Mouse (Mus musculus) right cerebral cortex, postnatal 14 days (tissue): ENCODE results near the gene Gtf2a1l.

Source experiments
- DNase-seq: peaks from one replicate; pipeline ENCODE4 v3.0.0; 2022

Gene Gtf2a1l

GRCm38 (mm10) chr17:88668452-88668851 is at the start of gene Gtf2a1l:
Gene Gtf2a1l, plus strand, starts transcription at chr17:88668660.
- peak; percentile 48 for DNase-seq

GRCm38 (mm10) chr17:88620935-88621334 is 47.5 kb upstream of the Gtf2a1l start:
- no peak for DNase-seq

DNA sequence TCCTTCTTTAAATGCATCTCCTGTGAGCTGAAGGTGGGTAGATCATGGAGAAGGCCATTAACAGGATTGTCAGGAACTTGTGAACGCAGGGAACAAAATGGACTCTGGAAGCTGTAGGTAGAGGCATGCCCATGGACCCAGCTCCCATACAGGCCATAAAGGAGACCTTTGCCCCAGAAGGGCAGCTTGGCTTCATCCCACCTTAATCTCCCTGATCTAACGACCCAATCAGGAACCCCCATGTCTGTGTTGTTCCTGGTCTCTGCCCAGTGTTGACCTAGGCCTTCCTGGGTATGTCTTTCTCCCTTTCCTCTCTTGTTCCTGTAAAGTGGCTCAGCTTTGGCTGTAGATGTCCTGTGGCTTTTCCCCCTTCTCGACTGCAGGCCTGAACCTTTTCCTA is 47.1 kb upstream of the Gtf2a1l start:
- DNase-seq = no peak

DNA sequence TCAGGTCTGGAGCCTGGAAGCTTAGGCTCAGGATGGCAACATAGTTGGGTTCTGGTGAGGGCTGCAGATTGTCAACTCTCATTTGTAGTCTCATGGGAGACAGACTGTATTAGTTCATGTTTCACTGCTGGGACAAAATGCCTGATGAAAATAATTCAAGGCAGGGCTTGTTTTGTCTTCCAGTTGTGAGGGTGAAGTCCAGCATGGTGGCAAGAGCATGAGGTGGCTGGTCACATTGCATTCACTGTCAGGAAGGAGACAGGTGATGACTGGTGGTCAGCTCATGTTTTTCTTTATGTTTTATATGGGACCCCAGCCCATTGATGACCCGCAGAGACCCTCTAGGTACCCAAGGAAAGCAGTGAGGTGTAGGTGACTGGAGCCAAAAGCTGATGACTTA is 45.7 kb upstream of the Gtf2a1l start:
- DNase-seq = no peak

GRCm38 (mm10) chr17:88624386-88624785 is 44.1 kb upstream of the Gtf2a1l start:
- DNase-seq = no peak

DNA sequence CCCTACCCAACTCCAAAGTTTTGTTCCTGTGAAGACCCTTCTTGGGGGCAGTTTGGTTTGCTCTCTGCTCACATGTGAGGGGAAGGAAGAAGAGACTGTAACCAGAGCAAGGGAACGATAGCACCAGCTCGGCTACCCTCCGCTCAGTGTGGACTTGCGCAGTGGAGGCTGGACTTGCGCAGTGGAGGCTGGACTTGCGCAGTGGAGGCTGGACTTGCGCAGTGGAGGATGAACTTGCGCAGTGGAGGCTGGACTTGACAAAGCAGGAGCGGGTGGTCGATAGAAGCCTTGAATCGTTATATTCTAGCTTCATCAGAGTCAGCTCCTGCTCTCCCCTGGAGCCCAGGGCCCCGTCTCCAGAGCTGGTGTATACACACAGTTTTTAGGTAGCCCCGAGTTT is 43.1 kb upstream of the Gtf2a1l start:
- no peak for DNase-seq

DNA sequence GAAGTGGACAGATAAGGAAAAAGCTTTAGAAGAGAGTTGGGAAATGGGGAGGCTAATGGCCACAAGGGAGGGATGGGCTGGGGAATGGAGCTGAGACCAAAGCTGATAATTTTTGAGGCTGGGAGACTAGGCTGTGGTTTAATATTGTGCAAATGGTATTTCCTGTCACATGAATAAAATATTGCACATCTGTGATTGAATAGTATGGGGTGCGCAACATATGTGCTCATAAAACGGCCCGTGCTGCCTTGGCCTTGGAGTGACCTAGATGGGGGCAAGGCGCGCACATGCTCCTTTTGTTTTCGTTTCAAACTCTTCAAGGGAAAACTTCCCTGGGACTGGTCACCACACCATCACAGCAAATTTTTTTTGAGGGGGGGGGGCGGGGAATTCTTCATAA is 42.5 kb upstream of the Gtf2a1l start:
- DNase-seq = no peak

- no peak for DNase-seq
Observed at GRCm38 (mm10) chr17:88626347-88626811, 42.1 kb upstream of the Gtf2a1l start.

- no peak for DNase-seq
Observed at GRCm38 (mm10) chr17:88627150-88627549, 41.3 kb upstream of the Gtf2a1l start.

DNA sequence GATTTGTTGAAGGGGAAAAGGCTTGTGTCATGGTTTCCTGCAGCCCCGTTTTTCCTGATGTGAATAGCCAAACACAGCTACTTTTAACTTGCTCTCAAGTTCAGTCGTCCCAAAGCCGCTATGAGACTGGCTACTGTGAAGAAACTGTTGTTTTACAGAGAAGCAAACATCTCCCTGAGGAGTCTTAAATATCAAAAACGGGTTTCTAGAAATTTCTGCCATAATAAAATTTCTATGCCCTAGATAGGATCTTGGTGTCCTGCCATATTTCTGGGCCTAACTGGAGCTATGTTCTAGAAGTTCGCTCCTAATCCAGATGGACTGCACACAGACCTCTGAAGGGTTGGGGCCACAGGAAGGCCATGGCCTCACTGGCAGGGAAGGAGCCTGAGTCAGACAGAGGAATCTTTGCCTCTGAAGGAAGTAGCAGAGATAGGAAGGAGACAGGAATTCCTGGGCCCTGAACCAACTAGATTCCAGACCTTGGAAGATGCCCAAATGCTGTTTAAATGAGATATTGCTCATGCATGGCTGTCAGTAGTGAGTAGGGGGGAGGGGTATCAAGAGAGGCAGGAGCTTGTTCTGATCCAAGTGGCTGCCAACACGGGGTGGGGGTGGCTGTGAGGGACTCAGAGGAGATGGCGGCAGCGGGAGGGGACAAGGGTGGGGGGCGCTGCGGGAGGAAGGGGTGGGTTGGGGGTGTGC is 39.6 kb upstream of the Gtf2a1l start:
- DNase-seq = no peak

GRCm38 (mm10) chr17:88629381-88629759 is 39.1 kb upstream of the Gtf2a1l start:
- no peak for DNase-seq

GRCm38 (mm10) chr17:88629931-88630553 is 38.4 kb upstream of the Gtf2a1l start:
- DNase-seq = no peak

GRCm38 (mm10) chr17:88630554-88630948 is 37.9 kb upstream of the Gtf2a1l start:
- no peak for DNase-seq

GRCm38 (mm10) chr17:88632631-88633030 is 35.8 kb upstream of the Gtf2a1l start:
- DNase-seq = no peak

GRCm38 (mm10) chr17:88636076-88636475 is 32.4 kb upstream of the Gtf2a1l start:
- no peak for DNase-seq

DNA sequence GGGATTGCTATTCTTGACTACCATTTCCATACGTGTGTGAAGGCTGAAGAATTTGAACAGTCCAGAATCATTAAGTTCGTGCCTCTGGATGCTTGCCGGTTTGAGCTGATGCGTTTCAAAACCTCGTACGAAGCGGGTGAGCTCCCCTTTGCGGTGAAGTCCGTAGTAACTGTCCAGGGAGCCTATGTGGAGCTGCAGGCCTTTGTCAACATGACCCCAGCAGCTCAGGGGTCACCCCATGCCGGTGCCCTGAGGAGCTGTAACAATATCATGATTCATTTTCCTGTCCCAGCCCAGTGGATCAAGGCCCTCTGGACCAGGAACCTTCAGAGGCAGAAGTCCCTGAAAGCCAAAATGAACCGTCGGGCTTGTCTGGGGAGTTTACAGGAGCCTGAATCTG is 31.9 kb upstream of the Gtf2a1l start:
- no peak for DNase-seq

- DNase-seq = peak; percentile 71
Observed at GRCm38 (mm10) chr17:88641012-88641411, 27.4 kb upstream of the Gtf2a1l start.

GRCm38 (mm10) chr17:88641836-88642235 is 26.6 kb upstream of the Gtf2a1l start:
- DNase-seq = no peak

DNA sequence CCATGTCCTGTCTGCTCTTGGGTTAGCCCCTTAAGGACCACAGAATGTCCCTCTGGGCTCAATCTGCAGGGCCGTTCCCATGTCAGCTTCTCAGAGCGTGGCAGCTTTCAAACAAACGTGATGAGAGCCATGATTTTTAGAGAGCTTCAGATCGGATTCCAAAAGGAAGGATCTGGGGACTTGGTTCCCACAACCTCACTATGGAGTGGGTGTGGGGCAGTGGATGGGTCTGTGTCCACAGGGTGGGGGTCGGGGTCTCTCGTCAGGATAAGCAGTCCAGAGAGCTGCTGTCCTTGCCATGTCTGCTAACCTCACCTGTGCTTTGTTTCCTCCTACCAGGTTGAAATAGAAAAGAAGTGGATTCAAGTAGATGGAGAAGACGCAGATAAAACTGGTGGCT is 23.6 kb upstream of the Gtf2a1l start:
- DNase-seq = no peak

GRCm38 (mm10) chr17:88645299-88645698 is 23.2 kb upstream of the Gtf2a1l start:
- DNase-seq = no peak

DNA sequence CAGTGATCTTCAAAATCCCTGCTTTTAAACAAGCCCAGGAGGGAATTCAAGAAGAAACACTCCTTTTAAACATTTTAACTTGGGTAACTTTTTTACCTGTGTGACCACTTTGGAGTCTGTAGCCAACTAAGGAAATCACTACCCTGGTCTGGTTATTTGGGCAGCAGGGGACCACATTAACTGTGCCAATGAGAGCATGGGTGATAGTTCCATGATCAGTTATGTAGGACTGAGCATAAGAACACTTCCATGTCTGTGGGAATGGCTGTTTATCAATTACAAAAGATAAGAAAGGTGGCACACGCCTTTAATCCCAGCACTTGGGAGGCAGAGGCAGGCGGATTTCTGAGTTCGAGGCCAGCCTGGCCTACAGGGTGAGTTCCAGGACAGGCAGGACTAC is 21.3 kb upstream of the Gtf2a1l start:
- DNase-seq = no peak

DNA sequence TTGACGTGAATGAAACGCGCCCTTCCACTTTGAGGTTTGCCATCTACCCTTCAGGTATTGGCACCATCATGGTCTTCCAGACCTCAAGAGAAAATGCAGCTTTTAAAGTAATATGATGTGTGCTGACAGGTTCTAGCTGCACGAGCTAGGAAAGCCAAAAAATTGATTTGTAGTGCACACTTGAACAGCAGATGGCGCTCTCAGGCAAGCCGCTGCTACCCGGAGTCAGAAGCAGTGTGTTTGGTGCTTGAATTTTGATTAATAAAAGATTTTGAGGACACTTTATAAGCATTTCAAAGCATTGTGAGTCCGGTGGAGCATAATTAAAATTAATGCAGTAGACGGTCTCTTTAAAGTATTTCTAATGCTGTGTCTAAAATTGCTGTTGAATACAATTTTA is 16.4 kb upstream of the Gtf2a1l start:
- peak; percentile 80 for DNase-seq

DNA sequence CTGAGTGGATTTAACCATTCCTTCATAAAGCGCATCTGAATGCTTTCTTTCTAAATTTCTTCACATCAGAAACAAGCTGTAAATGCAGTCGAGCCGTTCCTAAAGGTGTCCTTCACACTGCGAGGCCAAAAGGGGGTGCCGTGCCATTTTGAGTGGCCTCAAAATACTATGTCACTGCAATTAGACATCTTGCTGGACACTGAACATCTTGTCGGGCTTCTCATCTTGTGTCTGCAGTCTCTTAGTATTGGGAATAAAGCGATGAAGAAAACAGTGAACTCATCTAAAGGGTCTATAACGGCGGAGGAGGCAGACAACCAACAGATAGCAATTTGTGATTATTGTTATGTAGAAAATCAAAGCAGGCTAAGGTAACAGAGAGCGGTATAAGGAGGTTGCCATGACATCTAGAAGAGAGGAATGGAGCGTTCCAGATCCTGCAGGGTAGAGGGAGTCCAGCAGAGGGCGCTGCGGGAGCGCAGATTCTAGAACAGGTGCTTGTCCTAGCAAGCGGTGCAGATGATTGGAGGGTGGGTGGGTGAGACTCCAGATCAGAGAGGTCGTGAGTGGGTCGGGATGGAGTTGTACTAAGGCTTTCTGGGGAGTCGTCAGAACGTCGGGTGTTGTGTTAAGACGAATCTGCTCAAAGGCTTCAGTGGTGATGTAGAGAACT is 15.6 kb upstream of the Gtf2a1l start:
- DNase-seq = peak; percentile 90

GRCm38 (mm10) chr17:88653375-88653769 is 15.1 kb upstream of the Gtf2a1l start:
- no peak for DNase-seq
